Mouse (Mus musculus) liver, embryonic 14.5 days (tissue): ENCODE results near the gene Pomgnt2.

ENCODE experiments used
- CTCF ChIP-seq: IDR thresholded peaks from 2 replicates; pipeline ENCODE4 v1.5.1; 2016; ENCODE audit warnings: antibody characterized with exemption, low read depth, control low read depth
- EP300 ChIP-seq: IDR thresholded peaks from 2 replicates; pipeline ENCODE4 v1.6.1; 2016; ENCODE audit warnings: antibody characterized with exemption, low read depth

DNA sequence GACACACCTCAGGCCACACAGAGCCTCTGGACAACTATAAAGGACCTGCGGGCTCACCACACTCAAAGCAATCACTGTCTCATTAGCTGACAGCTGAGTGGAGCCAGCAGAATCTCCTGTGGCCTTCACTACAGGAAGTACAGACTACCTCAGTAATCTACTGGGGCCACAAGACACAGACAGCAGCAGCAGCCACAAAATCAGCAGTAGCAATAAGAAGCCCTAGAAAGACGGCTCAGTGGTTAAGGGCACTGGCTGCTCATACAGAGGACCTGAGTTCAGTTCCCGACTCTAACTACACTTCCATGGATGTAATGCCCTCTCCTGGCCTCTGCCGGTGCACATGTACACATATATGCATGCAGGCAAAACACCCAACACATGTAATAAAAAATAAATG, 23.4 kb upstream of the Pomgnt2 start:
- TF ChIP-seq CTCF (no peak), EP300 (no peak)
